Comparison of ENCODE assay signal across 34 mouse cellular contexts in the genomic region with DNA sequence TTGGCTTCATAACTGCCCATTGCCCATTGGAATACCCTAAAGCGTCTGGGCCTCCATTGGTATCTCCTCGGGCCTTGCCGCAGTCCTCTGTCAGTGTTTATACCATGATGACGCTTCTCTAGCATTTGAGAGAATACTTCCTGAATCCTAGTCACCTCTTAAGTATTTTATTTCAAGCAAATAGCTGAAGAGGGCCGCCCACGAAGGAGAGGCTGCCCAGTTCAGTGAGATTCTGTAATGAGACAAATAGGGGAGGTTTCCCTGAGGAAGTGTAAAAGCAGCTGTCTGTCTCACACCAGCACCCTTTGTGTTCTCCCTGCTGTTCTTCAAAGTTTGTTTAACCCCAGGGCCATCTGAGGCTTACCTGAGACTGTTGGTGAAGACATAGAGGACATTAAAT. TPM values are rescaled to one million over a fixed set of nuclear protein-coding genes. Genes with fewer than 3 reads are reported as not detected.
DNase-seq lines count a peak whose midpoint lies in the region; ATAC-seq lines count a peak whose summit lies in the region.
"Had no signal": no experiment of that assay in that cellular context is flagged by ENCODE, and none has a peak within 500 bp of the region (broad histone marks: within the 10 kb centered on the region; RNA-seq: fewer than 3 reads in every experiment).

No protein-coding gene starts in this region.

- no peaks in the 10 kb centered on the region for H3K27me3 ChIP-seq in heart, embryonic 12.5 days (replicated peaks)
- no peaks in the 10 kb centered on the region for H3K27me3 ChIP-seq in liver, embryonic 13.5 days
- H3K27me3 ChIP-seq in liver, embryonic 16.5 days (ENCODE audit: control insufficient read depth, insufficient read depth, low read depth, low read length), result no peaks in the 10 kb centered on the region
- H3K27me3 ChIP-seq: embryonic facial prominence, embryonic 15.5 days; forebrain, embryonic 13.5 days; limb, embryonic 12.5 days; midbrain, embryonic 15.5 days; neural tube, embryonic 15.5 days had no signal

- H3K9me3 ChIP-seq in heart, embryonic 12.5 days (replicated peaks), result no peaks in the 10 kb centered on the region
- no peaks in the 10 kb centered on the region for H3K9me3 ChIP-seq in liver, embryonic 13.5 days (replicated peaks)
- H3K9me3 ChIP-seq in liver, embryonic 16.5 days (replicated peaks; ENCODE audit: control insufficient read depth, low read length), result no peaks in the 10 kb centered on the region
- H3K9me3 ChIP-seq: embryonic facial prominence, embryonic 10.5 days; embryonic facial prominence, embryonic 15.5 days; forebrain, embryonic 13.5 days; limb, embryonic 12.5 days; midbrain, embryonic 10.5 days; midbrain, embryonic 15.5 days; neural tube, embryonic 15.5 days had no signal

- H3K4me2 ChIP-seq in heart, embryonic 12.5 days, result no peak overlapping the region
- H3K4me2 ChIP-seq in liver, embryonic 13.5 days, result no peak overlapping the region
- no peak overlapping the region for H3K4me2 ChIP-seq in liver, embryonic 16.5 days (ENCODE audit: low read depth, low read length)
- H3K4me2 ChIP-seq: embryonic facial prominence, embryonic 15.5 days; forebrain, embryonic 13.5 days; heart, embryonic 11.5 days; hindbrain, embryonic 14.5 days; limb, embryonic 12.5 days; midbrain, embryonic 15.5 days; neural tube, embryonic 15.5 days had no signal

- no peak for DNase-seq in heart, adult 8-10 months (ENCODE audit: low spot score)
- no peak for DNase-seq in liver, embryonic 13.5 days
- no peak for DNase-seq in liver
- peak; percentile 62 for DNase-seq in Muller cell, postnatal 12 days (ENCODE audit: inconsistent ontology term)
- DNase-seq in kidney, postnatal 10 days, result no peak
- DNase-seq in cerebellum, postnatal 10 days, result no peak
- DNase-seq: adrenal gland, adult 2 months; adrenal gland, postnatal 36 days; cerebellum, adult 18-20 months; cerebellum, postnatal 14 days; gastrocnemius, postnatal 25 days; heart, adult 11 months; heart, postnatal 4 days; kidney, adult 9 months; kidney, postnatal 36 days; layer of hippocampus, adult 9-11 months; lung, postnatal 10 days; retina, postnatal 1 day; spleen, adult 18-20 months; thymus, adult 18-20 months; thymus, postnatal 25 days had no signal

- peaks cover 33% of the 10 kb centered on the region for H3K4me1 ChIP-seq in heart, embryonic 12.5 days (replicated peaks)
- peaks cover 95% of the 10 kb centered on the region for H3K4me1 ChIP-seq in liver, embryonic 13.5 days (replicated peaks)
- H3K4me1 ChIP-seq in liver, embryonic 16.5 days (ENCODE audit: control insufficient read depth, low read depth, low read length), result peaks cover 75% of the 10 kb centered on the region
- H3K4me1 ChIP-seq: embryonic facial prominence, embryonic 15.5 days; forebrain, embryonic 13.5 days; limb, embryonic 12.5 days; midbrain, embryonic 10.5 days; midbrain, embryonic 15.5 days; neural tube, embryonic 15.5 days had no signal

- ATAC-seq in heart, embryonic 12.5 days (ENCODE audit: insufficient number of reproducible peaks, low FRiP score), result no peak
- no peak for ATAC-seq in liver, embryonic 13.5 days (ENCODE audit: low read depth)
- no peak for ATAC-seq in liver, embryonic 16.5 days (ENCODE audit: low read depth)
- ATAC-seq: activated CD4-positive, CD25-positive, alpha-beta regulatory T cell, adult 4 months; forebrain, embryonic 13.5 days; intestine, postnatal 0 days; midbrain, embryonic 15.5 days had no signal

- no peak overlapping the region for H3K4me3 ChIP-seq in heart, embryonic 12.5 days
- no peak overlapping the region for H3K4me3 ChIP-seq in liver, embryonic 13.5 days (replicated peaks)
- no peak overlapping the region for H3K4me3 ChIP-seq in liver, embryonic 16.5 days (ENCODE audit: low read depth, low read length)
- H3K4me3 ChIP-seq: embryonic facial prominence, embryonic 10.5 days; embryonic facial prominence, embryonic 15.5 days; forebrain, embryonic 13.5 days; limb, embryonic 12.5 days; midbrain, embryonic 10.5 days; midbrain, embryonic 15.5 days; neural tube, embryonic 15.5 days had no signal

- 83% methylated on average over 6 of the region's 6 CpGs for WGBS in heart, embryonic 12.5 days
- WGBS in liver, embryonic 13.5 days (ENCODE audit: insufficient replicate concordance), result 80% methylated on average over 6 of the region's 6 CpGs
- 84% methylated on average over 6 of the region's 6 CpGs for WGBS in liver, embryonic 16.5 days (ENCODE audit: insufficient replicate concordance)

- H3K27ac ChIP-seq in heart, embryonic 12.5 days (ENCODE audit: poor library complexity, severe bottlenecking), result 0 out of 2 replicates have a peak overlapping the region, but pooled peaks have one; percentile 39
- H3K27ac ChIP-seq in liver, embryonic 13.5 days, result peak overlapping the region; percentile 92
- peak overlapping the region; percentile 34 for H3K27ac ChIP-seq in liver, embryonic 16.5 days (ENCODE audit: low read length)
- H3K27ac ChIP-seq: embryonic facial prominence, embryonic 10.5 days; embryonic facial prominence, embryonic 15.5 days; forebrain, embryonic 13.5 days; hindbrain, embryonic 14.5 days; limb, embryonic 12.5 days; midbrain, embryonic 10.5 days; midbrain, embryonic 15.5 days; neural tube, embryonic 15.5 days had no signal

- H3K36me3 ChIP-seq in heart, embryonic 12.5 days, result no peaks in the 10 kb centered on the region; the same call in none of the 2 replicates
- H3K36me3 ChIP-seq in liver, embryonic 13.5 days, result peaks cover 19% of the 10 kb centered on the region; the same call in 1 of the 2 replicates
- H3K36me3 ChIP-seq in liver, embryonic 16.5 days (ENCODE audit: control insufficient read depth, insufficient read depth), result no peaks in the 10 kb centered on the region; the same call in 1 of the 2 replicates
- H3K36me3 ChIP-seq: embryonic facial prominence, embryonic 10.5 days; embryonic facial prominence, embryonic 15.5 days; limb, embryonic 12.5 days; midbrain, embryonic 10.5 days; midbrain, embryonic 15.5 days; neural tube, embryonic 15.5 days had no signal

- H3K9ac ChIP-seq in heart, embryonic 12.5 days, result no peak overlapping the region
- 0 out of 2 replicates have a peak overlapping the region, but pooled peaks have one; percentile 1 for H3K9ac ChIP-seq in liver, embryonic 13.5 days
- H3K9ac ChIP-seq in liver, embryonic 16.5 days (ENCODE audit: low read depth, low read length), result no peak overlapping the region
- H3K9ac ChIP-seq: embryonic facial prominence, embryonic 15.5 days; forebrain, embryonic 13.5 days; hindbrain, embryonic 14.5 days; limb, embryonic 12.5 days; midbrain, embryonic 15.5 days; neural tube, embryonic 15.5 days had no signal

RNA-seq across cellular contexts. Expression of gene Atg14, which starts 53.7 kb away (rescaled TPM):
- 12.3 TPM in 2 replicates for polyA plus RNA-seq in heart, embryonic 12.5 days (2016; fragmentation: Nextera tagmentation; extraction: Ambion mirVana)
- total RNA-seq in heart, adult 8-10 months (2022), result 10 to 100 TPM in 2 of 4 experiments, 1 to 10 TPM in 2; 8.0 to 11.3 (median 9.8) TPM
- polyA plus RNA-seq in liver, embryonic 13.5 days (2015; fragmentation: Nextera tagmentation; extraction: Ambion mirVana), result 5.9 and 6.9 TPM in 2 replicates
- 9.4 and 9.7 TPM in 2 replicates for polyA plus RNA-seq in liver, embryonic 16.5 days (2015; fragmentation: Nextera tagmentation; extraction: Ambion mirVana)

Comparison
In these comparisons a context has a peak if more than half of its experiments do, and no peak if none do; other contexts are left out.
1. H3K27ac ChIP-seq: peak in every context shown above with its lines; median percentile 92 in liver, embryonic 13.5 days; 39 in heart, embryonic 12.5 days; 34 in liver, embryonic 16.5 days.